Mouse (Mus musculus): ENCODE measurements around the gene Tmem25.
"Not testable (repeated sequence)": the region's sequence is repeated elsewhere in the genome, so short reads cannot be mapped to it uniquely, and the experiment has no call there.

The Tmem25 gene

DNA sequence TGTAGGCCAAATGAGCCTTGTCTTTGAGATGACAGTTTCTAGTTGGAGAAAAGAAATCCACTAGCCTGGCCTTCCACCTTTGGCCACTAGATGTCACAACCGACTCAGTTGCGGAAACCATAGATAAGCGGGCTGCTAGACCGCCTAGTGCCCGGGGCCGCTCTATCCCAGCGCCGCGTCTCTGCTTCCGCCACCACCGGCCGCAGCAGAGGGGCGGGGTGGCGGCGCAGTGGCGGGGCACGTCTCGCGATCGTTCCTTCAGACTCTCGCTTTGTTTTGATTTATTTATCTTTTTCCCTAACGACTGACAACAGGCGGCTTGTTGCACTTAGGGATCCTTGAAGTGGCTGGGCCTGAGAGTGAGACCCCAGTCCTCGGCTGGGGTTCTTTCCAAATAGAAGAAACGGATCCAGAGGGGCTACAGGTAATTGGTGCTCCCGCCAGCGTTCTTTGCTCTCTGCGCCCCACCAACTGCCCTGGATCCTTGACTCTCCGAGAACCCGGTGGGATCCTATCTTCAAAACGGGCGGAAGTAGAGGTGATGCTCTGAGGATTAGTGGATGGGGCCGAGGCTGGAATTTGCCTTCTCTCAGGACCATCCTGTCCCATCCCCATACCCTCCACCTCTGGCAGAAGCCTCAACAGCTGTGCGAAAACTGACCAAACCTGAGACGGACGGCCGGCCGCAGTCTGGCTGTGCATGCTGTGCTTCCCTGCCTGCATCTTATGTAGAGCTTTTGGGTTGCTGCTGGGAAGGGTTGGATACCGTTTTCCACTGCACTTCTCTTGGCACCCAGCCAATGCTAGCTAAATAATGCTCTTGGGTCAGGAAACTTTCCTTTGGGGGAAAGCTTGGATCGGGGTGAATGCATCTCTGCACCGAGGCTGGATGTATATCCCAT is 26.1 kb downstream of the Tmem25 start:
- in situ Hi-C loops (cut with MboI, MseI), result no loop called here

DNA sequence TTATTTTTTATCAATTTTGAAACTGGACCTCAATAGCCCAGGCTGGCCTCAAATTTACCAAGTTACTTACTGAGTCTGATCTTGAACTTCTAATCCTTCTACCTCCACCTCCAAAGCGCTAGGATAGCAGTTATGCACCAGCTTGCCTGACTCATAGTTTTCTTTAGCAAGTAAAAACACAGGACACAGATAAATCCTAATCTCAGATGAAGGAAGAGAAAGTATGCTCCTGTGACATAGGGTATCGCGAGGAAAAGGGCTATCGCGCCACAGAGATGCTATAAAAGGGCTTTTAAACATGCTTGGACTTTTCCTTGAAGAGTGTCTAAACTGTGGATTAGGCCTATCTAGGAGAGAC is 26.7 kb downstream of the Tmem25 start:
- in situ Hi-C loops (cut with MboI, MseI), result no loop called here

DNA sequence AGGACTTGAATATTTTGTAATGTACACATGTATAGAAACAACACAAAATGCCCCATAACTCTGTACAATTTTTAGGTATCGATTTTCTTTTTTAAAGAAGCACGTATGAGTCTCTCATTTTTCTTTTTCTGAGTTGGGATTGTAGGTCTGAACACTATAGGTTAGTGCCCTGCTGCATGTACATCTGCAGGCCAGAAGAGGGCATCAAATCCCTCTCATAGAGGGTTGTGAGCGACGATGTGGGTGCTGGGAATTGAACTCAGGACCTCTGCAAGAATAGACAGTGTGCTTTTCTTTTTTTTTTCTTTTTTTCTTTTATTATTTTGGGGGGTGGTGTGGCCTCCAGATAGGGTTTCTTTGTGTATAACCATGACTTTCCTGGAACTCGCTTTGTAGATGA is 27.7 kb downstream of the Tmem25 start:
- in situ Hi-C loops (cut with MboI, MseI), result no loop called here

DNA sequence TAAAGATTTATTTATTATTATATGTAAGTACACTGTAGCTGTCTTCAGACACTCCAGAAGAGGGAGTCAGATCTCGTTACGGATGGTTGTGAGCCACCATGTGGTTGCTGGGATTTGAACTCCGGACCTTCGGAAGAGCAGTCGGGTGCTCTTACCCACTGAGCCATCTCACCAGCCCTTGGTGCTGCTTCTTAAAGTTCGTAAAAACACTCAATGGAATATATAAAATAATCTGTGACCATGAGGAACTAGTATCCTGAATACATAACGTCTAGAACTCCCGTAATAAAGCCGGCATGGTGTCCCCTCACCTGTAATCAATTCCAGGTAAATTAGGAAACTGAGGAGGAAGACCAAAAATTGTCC is 31.1 kb downstream of the Tmem25 start:
- in situ Hi-C loops (cut with MboI, MseI), result not testable (repeated sequence)

DNA sequence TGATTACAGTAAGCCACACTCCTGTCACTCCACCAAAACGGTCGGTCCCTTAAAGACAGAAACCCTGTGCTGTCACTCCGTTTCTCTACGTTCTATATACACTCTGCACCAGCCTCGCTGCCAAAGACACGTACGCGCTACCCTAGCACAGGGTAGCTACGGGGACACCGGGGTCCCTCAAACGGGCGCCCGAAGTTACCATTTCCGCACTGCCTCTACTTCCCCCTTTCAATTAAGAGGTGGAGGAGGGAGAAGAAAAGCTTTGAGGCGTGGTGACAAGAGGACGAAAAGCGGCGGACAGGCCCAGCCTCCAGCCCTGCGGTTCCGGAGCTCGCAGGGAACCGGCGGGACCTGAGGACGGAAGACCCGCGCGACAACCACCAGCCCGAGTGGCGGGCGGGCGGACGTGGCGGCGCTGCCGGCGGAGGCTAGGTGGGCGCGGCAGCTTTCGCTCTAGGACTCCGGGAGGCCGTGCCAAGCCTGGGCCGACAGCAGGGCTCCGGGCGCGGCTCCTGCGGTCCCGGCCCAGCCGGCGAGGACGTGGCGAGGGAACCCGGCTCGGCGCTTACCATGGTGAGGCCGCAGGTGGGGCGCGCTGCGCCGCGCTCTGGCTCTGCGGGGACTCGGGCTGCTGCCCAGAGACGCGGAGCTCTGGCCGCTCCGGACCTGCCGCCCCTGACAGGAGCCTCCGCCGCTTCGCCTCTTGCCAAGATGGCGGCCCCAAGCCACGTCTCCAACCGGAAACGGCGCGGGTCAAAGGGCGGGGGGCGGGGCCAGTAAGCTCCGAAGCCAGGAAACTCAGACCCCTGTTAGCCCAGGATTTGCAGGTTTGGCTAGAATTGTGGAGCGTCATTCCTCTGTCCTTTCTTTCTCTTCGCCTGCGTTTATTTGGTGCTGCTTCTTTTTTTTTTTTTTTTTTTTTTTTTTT is 31.7 kb downstream of the Tmem25 start, which contains the start of the genes Arcn1 and Ift46:
TSS of gene Arcn1 (minus strand) at position 745 of the 928 bp plus-strand sequence.
TSS of gene Ift46 (plus strand) at position 808 of the 928 bp plus-strand sequence.
- in situ Hi-C loops (cut with MboI, MseI), result no loop called here

DNA sequence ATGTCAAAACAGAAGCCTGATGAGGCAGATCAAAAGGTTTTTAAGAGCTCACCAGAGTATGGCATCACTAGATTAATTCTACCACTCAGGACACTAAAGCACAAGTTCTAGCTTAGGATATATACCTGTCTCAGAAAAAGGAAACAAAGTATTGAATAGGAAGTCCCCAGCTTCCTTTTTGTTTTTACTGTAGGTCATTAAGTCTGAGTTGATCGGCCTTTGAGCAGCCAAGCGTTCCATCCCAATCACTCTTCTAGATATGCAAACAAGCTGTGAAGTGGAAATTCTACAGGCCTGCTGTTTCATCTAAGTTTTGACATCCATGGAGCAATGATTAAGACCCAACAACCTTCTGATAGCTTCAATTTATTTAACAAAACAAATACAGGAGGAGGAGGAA is 38.2 kb downstream of the Tmem25 start:
- in situ Hi-C loops (cut with MboI, MseI), result no loop called here

DNA sequence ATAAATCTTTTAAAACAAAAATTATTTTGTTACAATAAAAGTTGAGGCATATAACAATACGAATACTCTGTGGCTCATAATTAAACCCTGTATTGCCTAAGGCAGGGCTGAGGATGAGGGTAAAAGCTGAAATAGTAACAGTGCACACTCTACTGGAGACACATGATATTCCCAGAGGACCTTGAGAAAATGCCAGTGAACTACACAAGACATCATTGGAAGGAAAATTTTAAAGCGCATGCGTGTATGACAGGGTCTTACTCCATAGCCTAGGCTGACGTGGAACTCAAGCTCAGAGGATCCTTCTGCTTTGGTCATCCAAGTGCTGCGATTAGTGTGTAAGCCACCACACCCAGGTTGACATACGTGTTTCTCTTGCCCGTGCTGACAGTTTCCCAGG is 50.6 kb downstream of the Tmem25 start:
- in situ Hi-C loops (cut with MboI, MseI), result no loop called here

DNA sequence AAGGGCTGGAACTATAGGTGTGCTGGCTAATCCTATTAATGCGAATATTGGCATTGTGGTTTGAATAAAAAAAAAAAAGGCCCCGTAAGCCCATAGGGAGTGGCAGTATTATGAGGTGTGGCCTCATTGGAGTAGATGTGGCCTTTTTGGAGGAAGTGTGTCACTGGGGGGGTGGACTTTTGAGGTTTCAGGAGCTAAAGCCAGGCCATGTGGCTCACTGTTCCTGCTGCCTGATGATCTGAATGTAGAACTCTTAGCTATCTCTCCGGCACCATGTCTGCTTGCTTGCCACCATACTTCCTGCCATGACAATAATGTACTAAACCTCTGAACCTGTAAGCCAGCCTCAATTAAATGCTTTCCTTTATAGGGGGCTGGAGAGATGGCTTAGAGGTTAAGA is 51.8 kb downstream of the Tmem25 start:
- in situ Hi-C loops (cut with MboI, MseI), result no loop called here

DNA sequence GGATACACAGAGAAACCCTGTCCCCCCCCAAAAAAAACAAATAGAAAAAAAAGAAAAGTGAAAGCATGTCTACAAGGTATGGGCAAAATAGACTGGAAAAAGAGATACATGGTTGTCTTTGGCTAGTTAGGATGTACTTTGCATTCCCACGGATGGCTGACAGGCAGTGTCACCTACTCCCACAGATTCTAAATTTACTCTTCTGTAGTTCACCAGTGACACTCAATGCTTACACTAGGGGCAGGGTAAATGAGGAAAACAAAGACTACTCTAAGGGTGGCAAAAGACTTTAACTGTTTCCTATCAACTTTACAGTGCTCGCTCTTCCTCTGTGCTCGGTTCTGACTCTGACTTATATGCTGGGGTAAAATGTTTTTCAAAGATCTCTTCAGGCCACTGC is 52.4 kb downstream of the Tmem25 start:
- in situ Hi-C loops (cut with MboI, MseI), result no loop called here

DNA sequence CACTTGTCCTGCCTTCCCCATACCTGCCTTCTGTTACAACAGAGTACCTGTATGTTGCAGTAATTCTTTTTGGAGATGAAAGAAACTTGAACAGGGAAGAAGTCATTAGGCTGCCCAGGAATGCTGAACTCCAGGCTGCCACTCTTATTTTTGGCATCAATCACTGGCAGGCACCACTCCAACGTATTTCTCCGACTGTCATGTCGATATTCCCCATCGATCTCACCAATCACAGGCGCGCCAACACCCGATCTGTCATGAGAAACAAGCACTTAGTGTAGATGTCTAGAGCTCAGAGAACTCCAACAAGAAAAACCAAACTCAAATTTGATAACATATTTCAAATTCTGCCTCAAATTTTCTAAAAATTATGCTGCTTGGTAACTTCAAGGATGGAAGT is 53.7 kb downstream of the Tmem25 start:
- in situ Hi-C loops (cut with MboI, MseI), result no loop called here
